Mouse (Mus musculus): ENCODE measurements around the gene Gpr37.

Gene Gpr37

GRCm38 (mm10) chr6:25690629-25691028 is at the start of gene Gpr37:
Gpr37 (minus strand) TSS chr6:25690729.
- no peak for DNase-seq (ENCODE audit: low spot score)

- DNase-seq (ENCODE audit: low spot score) = no peak
Observed at GRCm38 (mm10) chr6:25736533-25736932, 46.0 kb upstream of the Gpr37 start.

GRCm38 (mm10) chr6:25726560-25726959 is 36.0 kb upstream of the Gpr37 start:
- no peak for DNase-seq (ENCODE audit: low spot score)

GRCm38 (mm10) chr6:25710601-25711000 is 20.1 kb upstream of the Gpr37 start:
- no peak for DNase-seq (ENCODE audit: low spot score)

GRCm38 (mm10) chr6:25709250-25709895 is 18.8 kb upstream of the Gpr37 start:
- no peak for DNase-seq (ENCODE audit: low spot score)

- no peak for DNase-seq (ENCODE audit: low spot score)
Observed at GRCm38 (mm10) chr6:25699956-25700355, 9.4 kb upstream of the Gpr37 start.

GRCm38 (mm10) chr6:25690284-25690605 is 284 bp downstream of the Gpr37 start:
- no peak for DNase-seq (ENCODE audit: low spot score)

GRCm38 (mm10) chr6:25689520-25690283 is 827 bp downstream of the Gpr37 start:
- DNase-seq (ENCODE audit: low spot score) = no peak

- DNase-seq (ENCODE audit: low spot score) = no peak
Observed at GRCm38 (mm10) chr6:25688927-25689519, 1.5 kb downstream of the Gpr37 start.

GRCm38 (mm10) chr6:25686760-25687200 is 3.7 kb downstream of the Gpr37 start:
- DNase-seq (ENCODE audit: low spot score) = no peak

GRCm38 (mm10) chr6:25684391-25684790 is 6.1 kb downstream of the Gpr37 start:
- no peak for DNase-seq (ENCODE audit: low spot score)

GRCm38 (mm10) chr6:25675111-25675510 is 15.4 kb downstream of the Gpr37 start:
- DNase-seq (ENCODE audit: low spot score) = no peak

- DNase-seq (ENCODE audit: low spot score) = no peak
Observed at GRCm38 (mm10) chr6:25673801-25674200, 16.7 kb downstream of the Gpr37 start.

- DNase-seq (ENCODE audit: low spot score) = no peak
Observed at GRCm38 (mm10) chr6:25670150-25670549, 20.4 kb downstream of the Gpr37 start.

GRCm38 (mm10) chr6:25663942-25664341 is 26.6 kb downstream of the Gpr37 start:
- no peak for DNase-seq (ENCODE audit: low spot score)

GRCm38 (mm10) chr6:25659924-25660675 is 30.4 kb downstream of the Gpr37 start:
- no peak for DNase-seq (ENCODE audit: low spot score)
